Mouse (Mus musculus): ENCODE results near the gene Pik3r1.

DNA sequence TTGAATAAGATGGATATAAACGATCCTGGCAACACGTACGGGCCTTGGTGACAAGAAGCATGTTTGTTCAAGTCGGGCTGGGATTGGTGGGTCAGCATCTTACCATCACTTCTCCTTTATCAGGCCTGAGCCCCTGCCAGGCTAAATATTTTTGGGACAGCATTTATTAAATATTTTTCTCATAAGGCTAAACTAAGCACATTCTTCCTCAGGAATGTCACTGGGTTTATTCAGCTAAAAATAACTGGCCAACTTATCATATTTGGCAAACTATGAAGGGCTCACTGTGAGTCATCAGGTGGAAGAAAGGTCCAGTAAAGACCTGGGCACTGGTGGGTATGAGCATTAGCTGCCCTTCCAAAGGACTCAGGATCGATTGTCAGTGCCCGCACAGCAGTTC lies 50.2 kb downstream of the Pik3r1 start:
- TF ChIP-seq POLR2A (IDR thresholded peaks at IDR 0.05; ENCODE audit: borderline replicate concordance, extremely low read depth, low read depth, low read length) (no peak), CTCF (IDR thresholded peaks at IDR 0.05; ENCODE audit: insufficient read depth, low read length) (no peak)
